Mouse (Mus musculus) stomach, postnatal 0 days (tissue): ENCODE measurements around the gene Ip6k1. TPM values are rescaled to one million over a fixed set of nuclear protein-coding genes. Genes with fewer than 3 reads are reported as not detected.
A peak's percentile ranks its signal among the peaks of the same experiment; 100 is the strongest.

Source experiments
- ATAC-seq: fragments of 200-750 bp; cut with Nextera tagmentation; 2 replicates; pipeline ENCODE4 v1.8.0; 2017; ENCODE audit not compliant: low FRiP score, low TSS enrichment
- DNase-seq: peaks from one replicate; pipeline ENCODE4 v3.0.0-alpha.2; 2016; ENCODE audit warnings: low spot score
- H3K27ac ChIP-seq: fragments of 300-500 bp; sonication (generic); replicated peaks from 2 replicates; pipeline ENCODE4 v1.5.1; 2014; ENCODE audit warnings: mild to moderate bottlenecking, control low read depth
- H3K27me3 ChIP-seq: fragments of 300-500 bp; sonication (generic); 2 replicates; pipeline ENCODE4 v1.6.1; 2014; ENCODE audit warnings: low read length; ENCODE audit not compliant: control insufficient read depth, insufficient read depth
- H3K36me3 ChIP-seq: fragments of 300-500 bp; sonication (generic); 2 replicates; pipeline ENCODE4 v1.6.1; 2014; ENCODE audit warnings: low read length, mixed read lengths; ENCODE audit not compliant: control insufficient read depth, insufficient read depth
- H3K4me1 ChIP-seq: fragments of 300-500 bp; sonication (generic); replicated peaks from 2 replicates; pipeline ENCODE4 v1.6.1; 2014; ENCODE audit warnings: antibody characterized with exemption; ENCODE audit not compliant: control insufficient read depth, insufficient read depth
- H3K4me2 ChIP-seq: fragments of 300-500 bp; sonication (generic); replicated peaks from 2 replicates; pipeline ENCODE4 v1.6.1; 2014; ENCODE audit warnings: low read depth, mild to moderate bottlenecking, control low read depth, moderate library complexity
- H3K4me3 ChIP-seq: fragments of 300-500 bp; sonication (generic); 2 replicates; pipeline ENCODE4 v1.5.1; 2014; ENCODE audit warnings: low read depth, low read length, control low read depth
- H3K9ac ChIP-seq: fragments of 300-500 bp; sonication (generic); 2 replicates; pipeline ENCODE4 v1.6.1; 2014; ENCODE audit warnings: mild to moderate bottlenecking, low read length, control low read depth, mixed read lengths
- H3K9me3 ChIP-seq: fragments of 300-500 bp; sonication (generic); 2 replicates; pipeline ENCODE4 v1.6.1; 2016; ENCODE audit warnings: low read length; ENCODE audit not compliant: control insufficient read depth
- CTCF ChIP-seq: IDR thresholded peaks from 2 replicates; pipeline ENCODE4 v1.5.1; 2016; ENCODE audit warnings: antibody characterized with exemption, low read depth, mild to moderate bottlenecking, moderate library complexity
- EP300 ChIP-seq: optimal IDR thresholded peaks from 2 replicates; pipeline ENCODE3; 2016; ENCODE audit warnings: antibody characterized with exemption
- WGBS: fragments of 180-500 bp; shearing (Covaris S2); extraction: QIAGEN DNeasy Blood & Tissue Kit; methylation state at CpG from one replicate; pipeline ENCODE4 v1.1.7; 2014; 5-methylcytosine and 5-hydroxymethylcytosine counted together
- polyA plus RNA-seq: library from polyadenylated mRNA; unstranded; fragments of >200 nt; fragmentation: Nextera tagmentation; extraction: Ambion mirVana; gene quantifications from 2 replicates; pipeline ENCODE4 v1.2.1, GENCODE M21; 2015

Gene Ip6k1
- polyA plus RNA-seq, 1 experiment from 2014 or later = 24.0 TPM

DNA sequence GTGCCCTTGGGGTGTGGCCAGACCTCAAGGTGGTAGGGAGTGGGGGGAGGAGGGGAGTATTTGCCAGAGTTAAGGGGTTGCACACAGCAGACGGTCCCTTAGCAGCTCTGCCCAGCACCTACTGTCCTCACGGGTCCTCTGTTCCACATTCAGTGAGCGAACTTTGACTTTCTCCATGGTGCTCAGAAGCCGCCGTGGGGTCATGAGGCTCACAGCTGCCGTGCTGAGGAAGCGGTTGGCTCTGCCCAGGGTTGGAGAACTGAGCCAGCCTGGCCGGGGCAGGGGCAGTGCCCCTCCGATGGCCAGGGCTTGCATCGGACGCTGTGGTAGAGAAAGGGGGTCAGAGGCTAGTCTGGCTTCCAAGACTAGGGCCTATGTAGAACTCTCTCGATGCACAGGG, 61.1 kb downstream of the Ip6k1 start:
- peaks cover 19% of the 10 kb centered on the region for H3K36me3 ChIP-seq
- H3K4me1 ChIP-seq = no peaks in the 10 kb centered on the region
- DNase-seq = no peak
- no peaks in the 10 kb centered on the region for H3K27me3 ChIP-seq
- no peaks in the 10 kb centered on the region for H3K9me3 ChIP-seq
- H3K4me2 ChIP-seq = no peak overlapping the region
- ATAC-seq = no peak
- H3K9ac ChIP-seq = no peak overlapping the region
- WGBS = 77% methylated on average over 12 of the region's 12 CpGs
- H3K4me3 ChIP-seq = no peak overlapping the region
- no peak overlapping the region for H3K27ac ChIP-seq
- TF ChIP-seq EP300 = no peak
- TF ChIP-seq CTCF = no peak

DNA sequence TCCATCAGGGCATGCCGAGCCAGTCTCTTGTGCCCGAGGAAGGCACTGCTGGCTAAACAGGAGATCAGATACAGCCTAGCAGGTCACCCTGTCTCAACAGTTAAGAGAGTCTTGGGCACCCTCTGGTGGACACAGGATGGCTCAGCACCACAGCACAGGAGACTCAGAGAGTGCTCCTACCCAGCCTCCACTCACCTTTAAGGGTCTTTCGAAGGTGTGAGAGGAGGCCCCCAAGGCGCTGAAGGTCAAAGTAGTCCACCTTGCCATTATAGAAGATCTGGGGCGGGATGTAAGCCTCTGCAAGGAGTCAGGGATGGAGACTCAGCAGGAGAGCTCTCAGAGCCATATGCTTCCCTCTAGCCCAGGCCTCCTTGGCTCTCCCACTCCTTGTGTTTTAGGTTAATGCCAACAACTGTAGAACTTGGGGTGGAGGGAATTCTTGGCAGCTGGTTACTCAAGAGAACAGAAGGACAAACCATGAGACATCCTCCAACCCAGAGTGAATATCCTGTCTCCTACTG, 63.2 kb downstream of the Ip6k1 start:
- H3K27ac ChIP-seq = no peak overlapping the region
- H3K9me3 ChIP-seq = no peaks in the 10 kb centered on the region
- DNase-seq (peak; percentile 66), ATAC-seq (peak; percentile 69)
- peaks cover 11% of the 10 kb centered on the region for H3K36me3 ChIP-seq
- no peak overlapping the region for H3K4me2 ChIP-seq
- H3K4me3 ChIP-seq = no peak overlapping the region
- H3K9ac ChIP-seq = no peak overlapping the region
- WGBS = 41% methylated on average over 5 of the region's 5 CpGs
- TF ChIP-seq CTCF (peak; percentile 85), EP300 (no peak)
- H3K4me1 ChIP-seq = no peaks in the 10 kb centered on the region
- no peaks in the 10 kb centered on the region for H3K27me3 ChIP-seq

DNA sequence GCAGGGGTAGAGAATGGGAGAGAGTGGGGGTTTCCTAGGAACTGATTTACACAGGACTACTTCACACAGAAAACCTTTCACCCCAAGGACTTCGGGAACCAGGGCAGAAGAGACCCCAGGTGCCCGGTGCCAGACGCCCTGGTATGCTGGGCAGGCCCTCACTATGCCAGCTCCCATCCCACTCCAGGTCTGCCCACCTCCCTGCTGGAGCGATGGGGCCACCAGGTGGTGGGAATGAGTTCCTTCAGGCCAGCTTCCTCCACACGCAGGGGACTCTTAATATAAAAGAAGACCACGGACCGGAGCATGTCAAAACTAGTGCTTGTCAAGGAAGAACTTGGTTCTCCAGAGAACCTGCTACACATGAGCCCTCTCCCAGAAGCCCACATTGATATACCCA, 64.9 kb downstream of the Ip6k1 start:
- ATAC-seq (no peak), DNase-seq (no peak)
- Histone ChIP-seq H3K9me3 (no peaks in the 10 kb centered on the region), H3K4me1 (no peaks in the 10 kb centered on the region), H3K27me3 (no peaks in the 10 kb centered on the region), H3K27ac (peak overlapping the region; percentile 65; the same call in 1 of the 2 replicates), H3K36me3 (peaks cover 8% of the 10 kb centered on the region), H3K9ac (no peak overlapping the region), H3K4me2 (no peak overlapping the region), H3K4me3 (no peak overlapping the region)
- 86% methylated on average over 7 of the region's 7 CpGs for WGBS
- no peak for TF ChIP-seq EP300
- TF ChIP-seq CTCF = peak; percentile 62

DNA sequence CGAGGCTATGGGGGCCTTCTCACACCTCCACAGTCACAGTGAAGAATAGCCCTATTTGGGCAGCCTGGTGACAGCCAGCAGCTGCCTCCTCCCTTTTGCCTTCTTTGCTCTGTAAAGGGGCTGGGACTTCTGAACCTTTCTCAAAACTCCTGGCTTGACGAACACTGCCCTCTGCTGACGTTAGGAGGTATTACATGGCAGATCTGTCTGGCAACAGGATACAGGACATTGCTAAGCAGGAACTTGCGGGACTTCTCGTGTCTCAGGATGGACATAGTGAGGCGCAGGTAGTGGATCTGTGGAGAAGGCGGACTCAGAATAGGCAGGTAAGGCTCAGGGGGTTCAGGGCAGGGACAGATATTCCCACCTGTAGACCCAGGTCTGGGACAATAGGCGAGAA, 65.6 kb downstream of the Ip6k1 start:
- ATAC-seq = peak; percentile 33
- peak; percentile 99 for TF ChIP-seq CTCF
- TF ChIP-seq EP300 = no peak
- no peaks in the 10 kb centered on the region for H3K27me3 ChIP-seq
- peaks cover 5% of the 10 kb centered on the region; the same call in 1 of the 2 replicates for H3K36me3 ChIP-seq
- H3K4me1 ChIP-seq = no peaks in the 10 kb centered on the region
- H3K4me3 ChIP-seq = no peak overlapping the region
- WGBS = 18% methylated on average over 8 of the region's 8 CpGs
- no peaks in the 10 kb centered on the region for H3K9me3 ChIP-seq
- peak; percentile 88 for DNase-seq
- no peak overlapping the region for H3K9ac ChIP-seq
- H3K27ac ChIP-seq = peak overlapping the region; percentile 65
- H3K4me2 ChIP-seq = no peak overlapping the region

- 89% methylated on average over 9 of the region's 9 CpGs for WGBS
- TF ChIP-seq EP300 (no peak), CTCF (no peak)
- no peak overlapping the region for H3K4me2 ChIP-seq
- H3K27me3 ChIP-seq = no peaks in the 10 kb centered on the region
- no peak for ATAC-seq
- H3K27ac ChIP-seq = no peak overlapping the region
- no peaks in the 10 kb centered on the region for H3K9me3 ChIP-seq
- no peak overlapping the region for H3K9ac ChIP-seq
- H3K36me3 ChIP-seq = peaks cover under 1% of the 10 kb centered on the region; the same call in 1 of the 2 replicates
- no peak for DNase-seq
- no peaks in the 10 kb centered on the region for H3K4me1 ChIP-seq
- no peak overlapping the region for H3K4me3 ChIP-seq
These were observed 66.7 kb downstream of the Ip6k1 start for GRCm38 (mm10) chr9:108069007-108069406.

- H3K4me2 ChIP-seq = no peak overlapping the region
- no peak for DNase-seq
- WGBS = 82% methylated on average over 7 of the region's 7 CpGs
- no peaks in the 10 kb centered on the region for H3K9me3 ChIP-seq
- H3K4me1 ChIP-seq = no peaks in the 10 kb centered on the region
- H3K36me3 ChIP-seq = no peaks in the 10 kb centered on the region; the same call in 1 of the 2 replicates
- H3K4me3 ChIP-seq = no peak overlapping the region
- H3K9ac ChIP-seq = no peak overlapping the region
- H3K27me3 ChIP-seq = no peaks in the 10 kb centered on the region
- no peak for ATAC-seq
- TF ChIP-seq CTCF (no peak), EP300 (no peak)
- H3K27ac ChIP-seq = no peak overlapping the region
These were observed 67.2 kb downstream of the Ip6k1 start for GRCm38 (mm10) chr9:108069529-108069928.
